Mouse (Mus musculus) layer of hippocampus, postnatal 14 days (tissue): ENCODE results near the gene Eml4. TPM values are rescaled to one million over a fixed set of nuclear protein-coding genes. Genes with fewer than 3 reads are reported as not detected.

Source experiments
- total RNA-seq, 2 experiments: library from RNA; stranded (reverse); gene quantifications; 2 replicates each; pipeline ENCODE4 v1.2.3; 2021

Eml4 gene
- total RNA-seq, 2 experiments from 2014 or later, result 28.7 to 29.4 TPM

Other genes with a start within 250 kb of the Eml4 start
- 10 to 100 TPM; 18.6 to 21.3 TPM for gene Pkdcc, start 135.6 kb upstream of the Eml4 start, total RNA-seq
- gene Cox7a2l, start 166.4 kb downstream of the Eml4 start, total RNA-seq, result 100 to 1,000 TPM; 184 to 185 TPM